Mouse (Mus musculus) gastrocnemius, postnatal 4 days (tissue): ENCODE results near the gene Bcas2. TPM values are rescaled to one million over a fixed set of nuclear protein-coding genes. Genes with fewer than 3 reads are reported as not detected.
"Not testable (repeated sequence)": the region's sequence is repeated elsewhere in the genome, so short reads cannot be mapped to it uniquely, and the experiment has no call there.

ENCODE experiments used
- DNase-seq, 2 experiments: peaks; one replicate each; pipeline ENCODE4 v3.0.0; 2021 to 2022; ENCODE audit warnings: low spot score in 2 of 2, mixed read lengths in 2 of 2
- total RNA-seq, 2 experiments: library from RNA; stranded (reverse); gene quantifications; 2 replicates each; pipeline ENCODE4 v1.2.3; 2021

Gene Bcas2
- total RNA-seq, 2 experiments from 2014 or later = 57.9 to 60.7 TPM

DNA sequence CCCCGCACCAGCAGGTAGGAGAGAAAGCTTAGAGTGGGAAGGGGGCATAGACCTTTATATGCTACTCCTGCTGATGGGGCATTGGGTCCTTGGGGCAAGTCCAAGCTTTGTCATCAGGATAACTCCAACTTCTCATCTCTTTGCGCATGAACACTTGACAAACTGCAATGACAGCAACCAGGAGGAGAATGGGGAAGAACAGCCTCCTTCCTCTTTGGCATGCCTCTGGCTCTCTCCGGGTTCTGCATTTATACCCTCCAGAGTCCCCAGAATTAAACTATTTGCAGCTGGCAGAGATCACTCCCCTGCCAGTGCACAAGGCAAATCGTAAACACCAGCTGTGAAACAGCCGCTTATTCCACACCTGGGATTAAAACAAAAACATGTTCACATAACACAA lies 42.1 kb downstream of the Bcas2 start:
- no peak for DNase-seq

DNA sequence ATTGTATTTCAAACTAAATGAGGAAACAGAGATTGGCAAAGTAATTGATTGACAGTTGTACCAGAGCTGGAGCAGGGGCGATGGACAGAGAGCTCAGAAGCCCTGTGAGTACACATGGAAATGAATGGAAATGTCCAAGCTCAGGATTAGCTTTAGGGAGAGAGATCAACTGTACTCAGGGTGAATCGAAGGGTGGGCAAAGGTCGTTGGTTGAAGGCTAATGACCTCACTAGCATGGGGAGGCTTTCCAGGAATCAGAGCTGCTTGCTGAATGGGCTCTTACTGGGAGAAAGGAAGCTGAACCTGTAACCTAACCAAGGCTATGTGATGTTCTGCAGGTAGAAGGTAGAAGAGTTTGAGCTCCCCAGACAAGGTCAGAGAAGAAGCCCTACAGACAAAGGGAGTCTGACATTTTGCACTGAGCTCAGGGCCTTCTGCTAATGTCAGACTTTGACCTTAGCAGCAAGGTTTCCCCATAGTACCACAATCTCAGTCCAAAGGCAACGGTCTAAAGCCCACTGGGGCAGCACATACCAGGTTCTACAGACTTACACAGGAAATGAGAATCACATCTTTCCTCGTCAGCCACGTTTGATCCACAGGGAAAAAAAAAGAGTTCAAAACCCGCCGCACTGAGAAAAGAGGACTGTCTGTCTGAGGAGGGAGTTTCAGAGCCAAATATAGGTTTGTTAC lies 43.3 kb downstream of the Bcas2 start:
- no peak for DNase-seq

DNA sequence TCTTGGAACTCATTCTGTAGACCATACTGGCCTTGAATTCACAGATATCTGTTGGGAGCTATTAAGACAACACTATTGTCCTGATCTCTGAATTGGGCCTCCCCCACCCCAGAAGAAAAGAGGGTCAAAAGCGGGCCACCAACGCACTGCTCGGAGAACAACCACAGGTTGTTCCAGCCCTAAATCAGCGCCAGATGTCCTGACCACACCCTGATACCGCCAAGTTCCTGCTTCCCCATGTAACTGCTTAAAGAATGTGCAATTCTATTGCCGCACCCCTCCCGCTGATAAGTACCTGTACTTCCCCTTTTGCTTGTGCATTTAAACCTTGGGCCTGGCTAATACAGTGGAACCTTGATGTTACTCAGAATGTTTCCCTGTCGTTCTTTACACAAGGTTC lies 43.9 kb downstream of the Bcas2 start:
- DNase-seq = not testable (repeated sequence)

DNA sequence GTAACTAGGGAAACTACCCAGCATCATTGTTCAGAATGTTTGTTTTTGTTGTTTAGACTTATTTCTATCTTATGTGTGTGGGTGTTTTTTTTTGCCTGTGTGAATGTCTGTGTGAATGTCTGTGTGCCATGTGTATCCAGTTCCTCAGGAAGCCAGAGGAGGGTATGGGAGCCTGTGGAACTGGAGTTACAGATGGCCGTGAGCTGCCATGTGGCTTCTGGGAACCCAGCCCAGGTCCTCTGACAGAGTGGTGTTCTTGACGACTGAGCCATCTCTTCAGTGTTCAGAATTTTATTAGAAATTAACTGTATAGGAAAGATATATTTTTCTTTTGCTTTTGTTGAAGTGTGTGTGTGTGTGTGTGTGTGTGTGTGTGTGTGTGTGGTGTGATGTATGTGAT lies 50.0 kb downstream of the Bcas2 start:
- no peak for DNase-seq

DNA sequence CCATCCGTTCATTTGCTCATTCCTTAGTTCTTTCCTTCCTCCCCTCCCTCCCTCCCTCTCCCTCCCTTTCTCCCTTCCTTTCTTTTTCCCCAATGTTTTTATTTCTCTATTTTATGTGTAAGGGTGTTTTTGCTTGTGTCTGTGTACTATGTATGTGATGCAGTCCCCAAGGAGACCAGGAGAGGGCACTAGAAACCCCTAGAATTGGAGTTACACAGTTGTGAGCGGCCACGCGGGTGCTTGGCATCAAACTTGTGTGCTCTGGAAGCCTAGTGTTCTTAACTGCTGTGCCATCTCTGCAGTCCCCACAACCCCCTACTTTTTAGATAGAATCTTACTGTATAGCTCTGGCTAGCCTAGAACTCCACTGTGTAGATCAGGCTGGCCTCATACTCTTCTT lies 52.3 kb downstream of the Bcas2 start:
- DNase-seq = no peak

DNA sequence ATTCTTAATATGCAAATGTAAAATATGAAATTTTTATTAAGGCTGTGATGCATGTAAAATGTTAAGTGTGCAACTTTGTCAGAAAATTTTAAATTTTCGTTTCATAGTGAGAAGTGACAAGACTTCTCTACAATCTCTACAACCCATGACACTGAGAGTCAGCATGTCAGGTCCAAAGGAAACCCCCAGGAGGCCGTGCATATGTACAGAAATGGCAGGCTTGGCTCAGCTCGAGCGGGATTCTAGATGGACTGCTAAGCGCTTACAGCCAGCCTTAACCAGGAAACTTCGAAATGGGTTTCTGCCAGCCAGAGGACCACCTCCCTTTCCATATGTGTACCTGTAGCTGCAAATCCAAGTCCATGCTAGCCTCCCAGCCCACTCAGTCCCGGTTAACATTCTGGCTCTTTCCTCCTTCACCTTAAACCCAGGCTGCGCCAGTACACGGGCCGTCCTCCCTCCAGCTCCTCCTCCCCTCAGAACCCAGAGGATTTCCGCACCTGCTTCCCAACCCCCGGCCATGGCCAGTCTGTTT lies 52.8 kb downstream of the Bcas2 start:
- DNase-seq = no peak

DNA sequence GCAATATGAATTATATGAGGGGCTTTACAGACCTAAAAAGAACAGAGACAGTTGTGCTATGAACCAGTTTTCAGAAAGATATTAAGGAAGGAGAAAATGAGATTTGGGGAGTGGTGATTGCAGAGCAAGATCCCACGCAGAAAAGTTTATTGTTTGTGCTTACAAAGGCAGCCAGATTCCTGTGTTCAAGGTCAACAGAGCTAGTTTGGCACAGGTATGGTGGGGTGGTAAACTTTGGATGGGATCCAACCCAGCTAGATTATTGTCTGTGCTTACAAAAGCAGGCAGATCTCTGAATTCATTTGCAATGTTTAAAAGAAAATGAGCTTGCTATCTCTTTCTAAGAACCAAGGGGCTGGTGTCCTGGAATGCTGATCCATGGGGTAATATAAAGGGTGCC lies 56.3 kb downstream of the Bcas2 start:
- no peak for DNase-seq

Other genes with a start within 250 kb of the Bcas2 start
- gene Sycp1, start 235.6 kb upstream of the Bcas2 start, total RNA-seq = not detected
- gene Nr1h5, start 207.5 kb upstream of the Bcas2 start, total RNA-seq = not detected
- gene Sike1, start 175.9 kb upstream of the Bcas2 start, total RNA-seq = 100 to 1,000 TPM in 1 of 2 experiments, 10 to 100 TPM in 1; 88.4 to 102 TPM
- gene Csde1, start 151.2 kb upstream of the Bcas2 start, total RNA-seq = 100 to 1,000 TPM; 357 to 376 TPM
- gene Nras, start 113.4 kb upstream of the Bcas2 start, total RNA-seq = 100 to 1,000 TPM; 190 to 191 TPM
- 100 to 1,000 TPM; 366 to 390 TPM for gene Ampd1, start 97.6 kb upstream of the Bcas2 start, total RNA-seq
- gene Dennd2c, start 69.1 kb upstream of the Bcas2 start, total RNA-seq = 10 to 100 TPM; 14.6 to 16.0 TPM
- 10 to 100 TPM; 19.6 to 22.4 TPM for gene Trim33, start 107.6 kb downstream of the Bcas2 start, total RNA-seq